Mouse (Mus musculus): ENCODE data around the gene Clspn.
A peak's percentile ranks its signal among the peaks of the same experiment; 100 is the strongest.

Gene Clspn

DNA sequence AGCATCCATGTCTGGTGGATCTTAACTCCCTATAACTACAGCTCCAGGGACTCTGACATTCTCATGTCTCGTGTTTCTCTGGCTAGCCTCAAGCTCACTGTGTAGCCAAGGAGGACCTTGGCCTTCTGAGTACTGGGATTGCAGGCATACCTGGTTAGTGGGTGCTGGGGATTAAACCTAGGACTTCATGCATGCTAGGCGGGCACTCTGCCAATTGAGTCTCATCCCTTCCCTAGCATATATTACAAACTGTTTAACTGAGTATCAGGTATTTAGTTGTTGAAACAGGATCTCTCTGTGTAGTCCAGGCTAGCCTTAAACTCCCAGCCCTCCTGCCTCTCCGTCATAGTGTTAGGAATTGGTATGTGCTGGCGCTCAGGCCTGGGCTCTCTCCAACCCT lies 10.5 kb downstream of the Clspn start:
- no peak for DNase-seq

DNA sequence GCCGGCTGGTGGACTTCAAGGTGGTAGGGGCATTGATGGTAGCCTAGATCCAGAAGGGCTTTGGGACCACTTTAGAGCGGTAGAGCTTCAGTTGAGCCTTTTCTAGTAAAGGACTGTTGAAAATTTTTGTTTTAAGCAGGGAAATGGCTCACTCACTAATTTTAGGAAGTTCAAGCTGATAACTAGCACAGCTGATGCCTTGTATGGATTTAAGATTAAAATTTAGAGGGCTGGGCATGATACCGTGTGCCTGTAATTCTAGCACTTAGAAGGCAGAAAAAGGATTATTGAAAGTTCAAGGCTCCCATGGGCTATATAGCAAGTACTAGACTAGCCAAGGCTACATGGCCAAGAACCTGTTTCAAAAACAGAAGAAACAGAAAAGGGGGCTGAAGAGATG lies 13.0 kb downstream of the Clspn start:
- DNase-seq: no peak

DNA sequence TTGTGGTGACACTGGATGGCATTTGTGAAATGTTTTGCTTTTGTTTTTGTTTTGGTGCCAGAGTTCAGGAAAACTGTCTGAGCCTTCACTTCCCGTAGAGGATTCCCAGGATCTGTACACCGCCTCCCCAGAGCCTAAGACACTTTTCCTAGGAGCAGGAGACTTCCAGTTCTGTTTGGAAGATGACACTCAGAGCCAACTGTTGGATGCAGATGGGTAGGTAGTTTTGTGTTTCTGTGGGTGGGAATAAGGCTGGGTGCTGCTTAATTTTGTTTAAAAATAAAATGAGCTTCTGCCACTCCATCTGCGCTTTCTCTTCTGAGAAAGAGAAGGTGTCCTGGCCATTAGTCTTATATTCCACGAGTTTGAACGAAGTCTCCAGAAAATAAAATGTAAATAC lies 19.5 kb downstream of the Clspn start:
- no peak for DNase-seq

DNA sequence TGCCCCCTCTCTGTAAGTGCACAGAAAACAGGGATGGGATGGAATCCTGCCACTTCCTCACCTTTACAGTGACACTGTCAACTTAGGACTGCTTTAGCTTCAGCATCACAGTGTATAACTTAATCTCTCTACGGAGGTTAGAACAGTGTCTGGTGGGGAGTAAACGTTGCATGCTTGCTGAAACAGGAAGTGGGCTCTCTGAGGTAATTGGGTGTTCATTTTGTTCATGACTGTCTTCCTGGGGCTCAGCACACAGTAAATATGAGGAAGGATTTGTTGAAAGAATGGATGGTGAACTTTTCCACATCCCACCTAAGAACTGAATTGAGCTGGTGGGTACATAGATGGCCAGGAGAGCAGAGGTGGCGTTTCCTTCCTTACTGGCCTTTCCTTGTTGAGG lies 21.2 kb downstream of the Clspn start:
- DNase-seq: no peak

DNA sequence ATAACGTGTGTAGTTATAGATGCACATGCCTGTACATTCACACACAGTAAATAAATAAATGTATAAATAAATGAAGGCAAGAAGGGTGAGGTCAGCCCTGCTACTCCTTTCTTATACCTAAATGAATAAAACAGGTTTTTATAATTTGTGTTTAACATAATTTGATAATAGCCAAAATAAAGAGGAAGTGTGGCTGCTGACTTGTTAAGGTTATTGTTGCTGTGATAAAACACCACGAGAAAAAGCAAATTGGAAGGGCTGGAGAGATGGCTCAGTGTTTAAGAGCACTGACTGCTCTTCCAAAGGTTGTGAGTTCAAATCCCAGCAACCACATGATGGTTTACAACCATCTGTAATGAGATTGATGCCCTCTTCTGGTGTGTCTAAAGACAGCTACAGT lies 22.3 kb downstream of the Clspn start:
- DNase-seq: no peak

DNA sequence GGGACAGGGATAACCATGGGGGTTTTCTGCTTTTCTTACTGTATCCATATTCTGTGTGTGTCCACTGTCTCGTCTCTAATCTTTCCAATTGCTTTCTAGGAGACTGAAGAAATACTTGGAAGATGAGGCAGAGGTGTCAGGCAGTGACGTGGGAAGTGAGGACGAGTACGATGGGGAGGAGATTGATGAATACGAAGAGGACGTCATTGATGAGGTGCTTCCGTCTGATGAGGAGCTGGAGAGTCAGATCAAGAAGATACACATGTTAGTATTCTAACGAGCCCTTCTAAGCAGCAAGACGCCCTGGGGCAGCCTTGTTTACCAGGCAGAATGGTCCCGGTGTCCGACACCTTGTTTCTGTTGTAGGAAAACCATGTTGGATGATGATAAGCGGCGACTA lies 29.0 kb downstream of the Clspn start:
- no peak for DNase-seq

DNA sequence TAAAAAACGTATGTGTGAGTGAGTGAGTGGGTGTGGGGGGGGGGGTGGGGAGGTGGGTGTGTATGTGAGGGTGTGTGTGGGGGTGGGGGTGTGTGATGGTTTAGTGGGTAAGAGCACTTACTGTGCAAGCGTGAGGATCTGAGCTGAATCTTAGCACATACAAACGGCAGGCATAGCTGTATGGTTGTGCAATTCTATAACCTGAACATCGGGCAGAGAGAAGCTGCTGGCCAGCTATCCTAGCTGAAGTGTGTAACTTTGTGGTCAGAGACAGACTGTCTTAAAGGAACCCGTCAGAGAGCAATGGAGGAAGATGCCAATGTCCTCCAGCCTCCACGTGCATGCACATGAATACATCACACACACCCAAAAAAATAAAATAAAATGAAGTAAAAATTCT lies 35.3 kb downstream of the Clspn start:
- no peak for DNase-seq

DNA sequence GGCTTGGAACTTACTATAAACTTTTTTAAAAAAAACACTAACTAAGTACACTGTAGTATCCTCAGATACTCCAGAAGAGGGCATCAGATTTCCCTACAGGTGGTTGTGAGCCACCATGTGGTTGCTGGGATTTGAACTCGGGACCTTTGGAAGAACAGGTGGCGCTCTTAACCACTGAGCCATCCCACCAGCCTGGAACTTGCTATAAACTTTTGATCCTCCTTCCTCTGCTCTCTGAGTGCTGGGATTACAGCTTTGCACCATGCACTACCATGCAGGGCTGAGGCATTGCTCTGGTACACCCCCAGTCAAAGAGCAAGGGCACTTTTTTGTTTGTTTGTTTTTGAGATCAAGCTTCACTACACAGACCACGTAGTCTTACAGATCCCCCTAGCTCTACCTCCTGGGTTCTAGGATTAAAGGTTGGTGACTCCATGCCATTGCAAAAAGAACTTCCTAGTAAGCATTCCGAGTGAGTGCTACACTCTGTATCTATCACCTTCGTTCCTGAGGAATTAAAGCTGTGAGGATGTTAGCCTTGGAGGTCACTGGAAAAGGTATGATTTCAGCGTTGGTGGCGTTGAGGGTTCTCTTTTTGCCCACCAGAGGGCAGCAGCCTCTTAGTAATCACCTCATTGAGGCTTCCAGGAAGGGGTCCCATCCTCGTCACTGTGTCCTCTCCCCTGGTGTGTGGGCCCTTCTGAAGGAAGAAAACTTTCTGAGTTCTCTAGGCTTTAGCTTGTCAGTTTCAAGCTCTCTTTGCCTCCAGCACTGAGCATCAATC lies 43.4 kb downstream of the Clspn start:
- peak; percentile 68 to 79 for DNase-seq

DNA sequence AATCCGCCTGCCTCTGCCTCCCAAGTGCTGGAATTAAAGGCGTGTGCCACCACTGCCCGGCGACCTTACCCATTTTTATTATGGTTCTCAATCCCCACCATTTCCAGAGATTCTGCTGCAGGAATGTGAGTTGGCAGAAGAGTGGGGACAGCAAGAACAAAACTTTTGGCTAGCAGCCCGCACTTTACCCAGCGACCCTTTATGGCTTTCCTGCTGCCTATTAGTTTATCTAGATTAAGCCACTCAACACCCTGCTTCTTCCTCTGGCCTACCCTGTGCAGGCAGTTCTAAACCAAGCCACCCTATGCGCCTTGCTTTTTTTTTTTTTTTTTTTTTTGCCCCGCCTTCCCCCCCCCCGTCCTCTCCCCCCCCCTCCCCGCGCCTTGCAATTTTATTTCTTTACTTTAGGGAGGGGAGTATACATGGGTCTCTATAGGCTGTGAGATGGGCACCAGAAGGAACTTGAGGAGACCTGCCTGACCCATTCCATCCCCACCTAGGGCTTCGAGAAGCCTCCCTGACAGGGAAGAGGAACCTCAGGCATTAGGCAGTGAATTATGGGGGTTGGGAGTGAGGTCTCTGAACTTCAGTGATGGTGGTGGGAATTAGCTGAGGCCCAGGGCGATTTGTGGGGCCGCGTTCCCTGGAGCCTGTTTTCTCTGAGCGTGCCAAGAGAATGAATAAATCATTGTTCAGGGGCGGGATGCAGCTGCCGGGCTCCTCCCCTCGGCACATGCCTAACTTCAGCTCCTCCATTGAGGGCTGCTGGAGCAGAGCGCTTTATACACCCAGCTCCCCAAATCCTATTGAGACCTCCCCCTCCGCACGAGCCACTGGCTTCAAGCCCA lies 45.1 kb downstream of the Clspn start:
- no peak for DNase-seq

DNA sequence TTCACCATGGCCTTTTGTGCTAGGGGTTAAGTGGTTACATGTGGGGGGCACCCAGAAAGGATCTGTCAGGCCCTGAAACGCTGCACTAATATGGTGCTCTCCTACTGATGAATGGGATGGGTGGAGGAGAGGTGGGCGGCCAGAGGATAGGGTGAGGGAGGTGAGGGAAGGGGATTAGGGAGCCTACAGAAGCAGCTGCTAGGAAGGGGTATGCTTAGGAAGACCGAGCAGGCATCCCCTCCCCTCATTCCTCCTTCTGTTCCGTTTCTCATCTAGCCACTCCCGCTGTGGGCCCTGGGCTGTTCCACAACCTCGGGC lies 45.7 kb downstream of the Clspn start:
- DNase-seq: no peak

DNA sequence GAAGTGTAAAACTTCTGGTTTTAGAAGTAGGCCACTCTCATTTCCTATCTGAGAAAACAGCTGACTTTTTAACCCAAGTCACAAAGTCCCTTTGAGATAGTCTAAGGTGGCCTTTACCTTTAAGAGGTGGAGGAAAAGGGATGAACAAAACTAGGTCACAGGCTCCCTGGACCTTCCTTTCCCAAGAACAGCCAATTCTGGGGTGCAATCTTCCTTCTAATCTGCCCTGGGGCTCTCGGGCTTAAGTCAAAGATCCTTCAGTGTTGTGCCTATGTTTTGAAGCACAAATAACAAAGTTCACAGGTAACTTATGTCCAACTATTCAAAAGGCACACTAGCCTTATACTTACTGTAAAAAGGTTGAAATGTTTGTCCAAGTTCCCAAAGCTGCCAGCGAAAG lies 47.4 kb downstream of the Clspn start:
- DNase-seq: no peak

DNA sequence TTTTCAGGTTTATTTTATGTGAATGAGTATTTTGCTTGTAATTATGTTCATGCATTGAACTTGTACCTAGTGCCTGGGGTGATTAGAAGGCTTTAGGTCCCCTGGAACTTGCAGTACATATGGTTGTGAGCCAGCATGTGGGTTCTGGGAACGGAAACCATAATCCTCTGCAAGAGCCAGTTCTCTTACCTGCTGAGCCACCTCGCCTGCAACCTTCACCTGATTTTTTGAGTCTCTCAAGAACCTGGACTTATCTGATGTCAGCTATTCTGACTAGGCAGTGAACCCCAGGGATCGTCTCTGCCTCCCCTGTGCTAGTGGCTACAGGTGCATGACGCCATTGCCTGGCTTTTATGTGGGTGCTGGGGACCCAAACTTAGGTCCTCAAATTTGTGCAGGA lies 49.0 kb downstream of the Clspn start:
- DNase-seq: no peak

DNA sequence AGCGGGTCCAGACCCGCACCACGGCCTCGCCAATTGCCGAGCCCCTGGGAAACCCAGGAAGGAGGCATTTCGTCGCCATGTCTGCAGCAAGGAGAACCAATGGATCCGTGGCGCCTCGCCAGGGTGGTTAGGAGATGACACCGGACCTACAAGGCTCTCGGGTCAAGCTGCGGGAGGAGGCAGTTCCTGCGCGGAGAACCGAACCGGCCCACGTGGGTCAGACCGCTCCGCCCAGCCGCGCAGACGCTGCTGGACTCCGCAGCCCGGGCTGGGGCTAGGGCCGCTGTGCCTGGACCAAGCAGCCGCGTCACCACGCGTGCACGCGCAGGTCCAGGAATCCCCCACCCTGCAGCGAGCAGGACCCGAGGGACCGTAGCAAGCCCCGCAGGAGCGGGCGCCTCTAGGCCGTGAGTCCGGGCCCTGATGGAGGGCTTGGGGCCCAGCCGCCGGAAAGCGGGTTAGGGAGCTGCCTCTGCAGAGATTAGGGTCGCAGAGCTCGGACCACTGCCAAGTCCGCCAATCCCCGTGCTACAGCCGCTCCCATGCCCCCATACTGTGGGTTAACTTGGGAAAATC lies 53.0 kb downstream of the Clspn start, which contains the start of gene 5730409E04Rik:
Gene 5730409E04Rik, plus strand, starts transcription at position 213 of the 576 bp plus-strand sequence.
- peak; percentile 90 to 95 for DNase-seq

DNA sequence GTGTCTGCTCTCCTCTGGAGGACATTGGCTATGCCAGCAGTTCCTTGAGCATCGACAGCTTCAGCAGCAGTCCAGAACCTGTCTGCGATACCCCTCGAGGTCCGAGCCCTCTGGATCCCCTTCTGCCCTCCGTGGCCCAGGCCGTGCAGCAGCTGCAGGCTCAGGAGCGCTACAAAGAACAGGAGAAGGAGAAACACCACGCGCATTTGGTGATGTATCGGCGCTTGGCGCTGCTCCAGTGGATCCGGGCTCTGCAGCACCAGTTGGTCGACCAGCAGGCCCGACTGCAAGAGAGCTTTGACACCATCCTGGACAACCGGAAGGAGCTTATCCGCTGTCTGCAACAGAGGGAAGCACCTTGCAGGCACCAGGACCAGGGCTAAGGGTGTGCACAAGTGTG lies 55.3 kb downstream of the Clspn start:
- DNase-seq: peak; percentile 56 to 73

DNA sequence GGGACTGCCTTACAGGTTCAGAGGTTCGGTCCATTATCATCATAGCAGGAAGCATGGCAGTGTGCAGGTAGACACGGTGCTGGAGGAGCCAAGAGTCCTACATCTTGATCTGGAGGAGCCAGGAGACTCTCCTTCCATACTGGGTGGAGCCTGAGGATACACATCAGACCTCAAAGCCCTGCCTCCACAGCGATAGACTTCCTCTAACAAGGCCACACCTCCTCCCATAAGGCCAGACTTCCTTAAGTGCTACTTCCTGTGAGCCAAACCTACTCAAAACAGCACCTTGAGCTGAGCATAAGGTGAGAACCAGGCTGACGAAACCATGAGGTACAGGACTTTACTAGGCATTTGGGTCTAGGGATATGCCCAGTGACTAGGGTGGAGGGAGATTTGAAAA lies 59.6 kb downstream of the Clspn start:
- DNase-seq: no peak

DNA sequence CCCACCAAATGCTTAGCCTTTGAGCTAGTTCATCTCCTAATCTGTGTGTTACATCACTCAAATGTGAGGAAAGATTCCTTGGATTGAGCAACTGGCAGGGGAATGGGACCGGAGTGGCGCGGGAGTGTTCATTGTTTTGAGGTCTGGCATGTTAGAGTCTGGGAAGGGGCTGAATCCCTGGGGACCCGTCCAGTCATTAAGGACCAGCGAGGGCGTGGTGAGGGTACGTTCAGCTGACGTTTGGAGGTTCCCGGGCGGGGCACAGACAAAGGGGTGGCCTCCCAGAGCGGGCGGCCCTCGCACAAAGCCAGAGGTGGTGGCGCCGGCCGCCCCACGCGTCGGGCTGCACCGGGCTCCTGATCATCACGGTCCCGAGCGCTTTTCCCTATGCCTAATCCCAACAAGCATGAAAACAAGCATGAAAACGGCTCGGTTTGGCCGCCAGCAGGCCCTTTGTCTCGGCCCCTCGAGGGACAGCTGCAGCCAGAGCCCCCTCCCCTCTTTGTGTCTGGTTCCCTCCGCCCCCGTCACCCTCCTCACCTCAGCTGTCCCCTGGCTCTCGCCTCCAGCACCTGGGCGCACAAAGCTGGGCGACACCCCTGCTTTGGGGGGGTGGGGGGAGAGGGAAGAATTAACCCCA lies 63.1 kb downstream of the Clspn start:
- no peak for DNase-seq

DNA sequence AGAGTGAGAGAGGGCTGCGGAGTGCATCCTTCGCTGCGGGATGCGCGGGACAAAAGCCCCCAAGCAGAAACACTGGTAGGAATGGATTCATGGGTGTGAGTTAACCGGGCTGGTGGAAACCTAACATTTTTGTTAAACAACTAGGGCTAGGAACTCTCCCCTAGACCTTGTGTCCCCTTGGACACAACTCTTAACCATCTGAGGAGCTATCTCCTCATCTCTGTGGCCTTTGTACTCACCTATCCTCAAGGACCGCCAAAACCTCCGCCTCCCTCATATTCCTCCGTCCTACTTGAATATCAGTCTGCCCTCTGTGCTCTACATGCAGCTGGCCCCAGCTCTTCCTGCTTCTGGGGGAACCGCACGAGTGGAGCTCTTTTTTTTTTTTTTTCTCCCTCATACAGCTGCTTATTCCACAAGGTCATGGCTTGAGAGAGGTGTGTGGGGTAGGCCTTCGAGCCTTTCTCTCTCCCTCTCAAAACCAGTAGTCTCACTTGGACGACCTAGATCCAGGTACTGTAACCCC lies 63.7 kb downstream of the Clspn start:
- DNase-seq: no peak

DNA sequence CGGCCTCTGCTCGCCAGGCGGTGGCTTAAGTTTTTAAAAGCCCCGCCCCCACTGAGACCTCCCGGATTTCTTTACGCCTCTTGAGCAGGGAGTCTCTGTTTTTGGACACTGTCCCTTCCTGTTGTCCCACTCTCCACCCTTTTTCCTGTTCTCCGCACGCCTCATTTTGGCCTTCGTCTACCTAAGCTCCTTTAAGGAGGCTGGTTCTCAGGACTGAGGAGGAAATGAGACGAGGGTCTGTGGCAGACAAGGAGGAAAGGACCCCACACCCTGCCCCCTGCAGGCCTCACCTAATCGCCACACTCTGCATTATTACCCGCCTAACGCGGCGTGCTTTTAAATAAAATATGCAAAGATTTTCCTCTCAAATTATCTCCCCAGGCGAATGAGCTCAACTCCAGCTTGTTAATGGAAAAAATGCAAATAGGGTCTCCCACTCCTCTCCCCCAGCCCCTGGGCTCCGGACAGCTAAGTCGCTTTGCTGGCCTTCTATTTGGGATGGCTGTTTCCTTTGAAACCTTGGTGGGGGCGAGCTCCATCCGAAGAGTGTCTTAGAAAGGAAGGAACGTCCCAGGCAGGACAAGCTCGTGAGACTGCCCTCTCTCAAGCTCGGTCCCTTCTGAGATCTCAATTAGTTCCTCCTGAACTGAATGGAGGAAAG lies 70.4 kb downstream of the Clspn start:
- no peak for DNase-seq

DNA sequence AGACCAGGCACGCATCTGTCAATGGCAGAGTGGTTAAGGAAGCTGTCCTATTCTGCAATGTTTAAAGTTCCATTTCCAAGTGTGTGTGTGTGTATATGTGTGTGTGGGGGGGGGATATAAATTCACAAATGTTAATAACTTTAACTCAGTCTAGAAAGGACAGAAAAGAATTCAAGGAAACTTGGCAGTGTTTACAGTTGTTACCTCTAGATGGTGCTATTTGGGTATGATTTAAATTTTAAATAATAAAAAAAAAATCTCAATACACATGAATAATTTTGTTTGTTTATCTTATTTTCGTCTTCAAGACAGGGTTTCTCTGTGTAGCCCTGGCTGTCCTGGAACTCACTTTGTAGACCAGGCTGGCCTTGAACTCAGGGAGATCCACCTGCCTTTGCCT lies 75.2 kb downstream of the Clspn start:
- DNase-seq: no peak

DNA sequence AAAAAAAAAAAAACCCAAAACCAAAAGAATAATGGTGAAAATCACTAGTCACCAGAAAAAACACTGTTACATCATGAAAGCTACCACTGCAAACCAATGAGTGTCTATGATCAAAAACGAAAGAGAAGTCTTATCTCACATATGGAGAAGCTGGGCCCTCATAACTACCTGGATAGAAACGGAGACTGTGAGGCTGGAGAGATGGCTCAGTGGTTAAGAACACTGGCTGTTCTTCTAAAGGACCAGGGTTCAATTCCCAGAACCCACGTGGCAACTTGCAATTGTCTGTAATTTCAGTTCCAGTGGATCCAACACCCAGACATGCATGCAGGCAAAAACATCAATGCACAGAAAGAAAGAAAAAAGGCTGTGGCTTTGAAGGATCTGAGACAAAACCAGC lies 75.9 kb downstream of the Clspn start:
- no peak for DNase-seq

DNA sequence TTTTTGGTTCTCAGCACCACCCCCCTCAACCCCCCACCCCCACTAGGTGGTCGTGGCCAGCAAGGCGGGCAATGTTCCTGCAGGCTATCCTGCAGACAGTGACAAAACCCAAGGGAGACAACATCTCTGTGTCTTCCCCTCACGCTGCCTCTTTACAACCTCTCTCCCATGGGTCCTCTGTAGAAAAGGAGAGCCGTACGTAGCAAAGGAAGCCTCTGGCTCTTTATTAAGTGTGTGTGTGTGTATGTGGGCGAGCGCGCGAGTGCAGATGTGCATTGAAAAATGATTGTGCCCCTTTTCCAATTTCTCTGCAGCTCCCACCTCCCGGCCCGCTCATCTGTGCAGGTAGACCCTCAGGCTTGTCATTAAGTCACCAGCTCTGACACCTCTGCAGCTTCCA lies 79.6 kb downstream of the Clspn start:
- DNase-seq: no peak

DNA sequence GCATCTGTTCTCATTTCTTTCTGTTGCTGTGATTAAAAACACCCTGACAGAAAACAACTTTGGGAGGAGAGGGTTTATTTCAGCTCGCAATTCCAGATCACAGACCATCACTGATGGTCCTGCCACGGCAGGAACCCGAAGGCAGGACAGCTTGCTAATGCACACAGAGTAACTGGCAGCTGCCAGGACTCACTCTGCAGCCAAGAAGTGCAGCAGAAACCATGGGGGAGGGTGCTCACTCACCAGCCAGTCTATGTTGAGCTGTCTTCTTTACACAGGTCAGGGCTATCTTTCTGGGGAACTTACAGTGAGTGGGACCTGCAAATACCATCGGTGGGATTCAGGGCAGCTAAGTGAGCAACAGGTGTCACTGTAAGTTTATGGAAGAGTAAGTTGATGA lies 80.7 kb downstream of the Clspn start:
- no peak for DNase-seq

DNA sequence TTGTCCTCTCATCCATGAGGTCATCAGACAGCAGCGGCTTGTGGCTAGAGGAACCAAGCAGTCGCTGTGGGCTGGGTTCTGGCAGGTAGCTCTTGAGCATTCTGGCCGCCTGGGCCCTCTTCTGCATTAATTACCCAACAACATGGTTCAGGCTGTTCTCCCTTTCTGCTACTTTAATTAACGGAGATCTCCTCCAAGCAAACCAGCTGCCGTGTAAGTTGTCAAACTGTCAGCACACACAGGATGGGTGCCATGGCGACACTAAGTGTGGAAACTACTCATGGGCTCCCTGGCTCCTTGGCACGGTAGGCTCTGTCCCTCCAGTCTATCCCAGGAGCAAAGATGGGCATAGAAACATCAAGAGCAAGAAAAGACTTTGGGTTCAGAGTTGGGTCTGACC lies 82.6 kb downstream of the Clspn start:
- no peak for DNase-seq
